ENCODE assay signal across 8 mouse cellular contexts in genomic region chr6:126162351-126162758, GRCm38 (mm10). TPM values are rescaled to one million over a fixed set of nuclear protein-coding genes. Genes with fewer than 3 reads are reported as not detected.
DNase-seq lines count a peak whose midpoint lies in the region; ATAC-seq and TF ChIP-seq lines count a peak whose summit lies in the region.

No protein-coding gene starts in this region.

- peaks cover 6% of the 10 kb centered on the region for H3K4me1 ChIP-seq in lung, embryonic 14.5 days (ENCODE audit: insufficient read depth)
- H3K4me1 ChIP-seq in embryonic facial prominence, embryonic 10.5 days: peaks cover 97% of the 10 kb centered on the region
- H3K4me1 ChIP-seq in neural tube, embryonic 15.5 days: peaks cover 48% of the 10 kb centered on the region

- no peak for TF ChIP-seq CTCF in lung, embryonic 14.5 days (IDR thresholded peaks at IDR 0.05; ENCODE audit: low read depth)

- DNase-seq in lung, embryonic 14.5 days: no peak
- DNase-seq in lung, postnatal 36 days: no peak
- DNase-seq in embryonic facial prominence, embryonic 10.5 days (ENCODE audit: low spot score): peak; percentile 66
- DNase-seq in heart, postnatal 14 days: peak; percentile 18 to 32
- DNase-seq in left cerebral cortex, postnatal 4 days: peak; percentile 32
- no peak for DNase-seq in spleen, adult 12 weeks (ENCODE audit: low spot score)

- peak; percentile 15; the same call in 1 of the 2 replicates for ATAC-seq in lung, embryonic 14.5 days (ENCODE audit: insufficient read depth)
- peak; percentile 28; the same call in 1 of the 2 replicates for ATAC-seq in neural tube, embryonic 15.5 days (ENCODE audit: low FRiP score)
- no peak for ATAC-seq in erythroblast, adult 5-6 weeks (replicated peaks; ENCODE audit: low FRiP score, poor library complexity, severe bottlenecking)

- peak overlapping the region; percentile 87 for H3K4me2 ChIP-seq in lung, embryonic 14.5 days
- H3K4me2 ChIP-seq in neural tube, embryonic 15.5 days: peak overlapping the region; percentile 68

- H3K27ac ChIP-seq in lung, embryonic 14.5 days (ENCODE audit: low read depth): peak overlapping the region; percentile 6; the same call in 1 of the 2 replicates
- H3K27ac ChIP-seq in embryonic facial prominence, embryonic 10.5 days (replicated peaks): peak overlapping the region; percentile 91
- H3K27ac ChIP-seq in neural tube, embryonic 15.5 days (replicated peaks): no peak overlapping the region

- peak overlapping the region; percentile 45 for H3K4me3 ChIP-seq in lung, embryonic 14.5 days (ENCODE audit: low read depth, low read length)
- H3K4me3 ChIP-seq in embryonic facial prominence, embryonic 10.5 days: peak overlapping the region; percentile 74
- peak overlapping the region; percentile 37 for H3K4me3 ChIP-seq in neural tube, embryonic 15.5 days (replicated peaks)

- H3K36me3 ChIP-seq in lung, embryonic 14.5 days (ENCODE audit: insufficient read depth): no peaks in the 10 kb centered on the region
- peaks cover 13% of the 10 kb centered on the region; the same call in 1 of the 2 replicates for H3K36me3 ChIP-seq in embryonic facial prominence, embryonic 10.5 days (replicated peaks)
- no peaks in the 10 kb centered on the region for H3K36me3 ChIP-seq in neural tube, embryonic 15.5 days

- 3% methylated on average over 10 of the region's 10 CpGs for WGBS in lung, embryonic 14.5 days
- WGBS in embryonic facial prominence, embryonic 10.5 days: 6% methylated on average over 10 of the region's 10 CpGs
- 8% methylated on average over 10 of the region's 10 CpGs for WGBS in neural tube, embryonic 15.5 days

- peaks cover 17% of the 10 kb centered on the region; the same call in 1 of the 2 replicates for H3K27me3 ChIP-seq in lung, embryonic 14.5 days (ENCODE audit: insufficient read depth, low read length)
- H3K27me3 ChIP-seq in embryonic facial prominence, embryonic 10.5 days (replicated peaks; ENCODE audit: low read depth, poor library complexity, severe bottlenecking): peaks cover 71% of the 10 kb centered on the region
- H3K27me3 ChIP-seq in neural tube, embryonic 15.5 days (replicated peaks): peaks cover 66% of the 10 kb centered on the region

- H3K9ac ChIP-seq in lung, embryonic 14.5 days: peak overlapping the region; percentile 40
- H3K9ac ChIP-seq in neural tube, embryonic 15.5 days (replicated peaks): 0 out of 2 replicates have a peak overlapping the region, but pooled peaks have one; percentile 17

- intact Hi-C loops in heart, postnatal 14 days (cut with DNase I): no loop called here
- intact Hi-C loops in left cerebral cortex, postnatal 4 days (cut with DNase I): no loop called here

- no peaks in the 10 kb centered on the region for H3K9me3 ChIP-seq in lung, embryonic 14.5 days (ENCODE audit: low read depth, low read length)
- H3K9me3 ChIP-seq in embryonic facial prominence, embryonic 10.5 days: no peaks in the 10 kb centered on the region
- no peaks in the 10 kb centered on the region; the same call in 1 of the 2 replicates for H3K9me3 ChIP-seq in neural tube, embryonic 15.5 days (replicated peaks)

RNA-seq across cellular contexts. Expression of gene Ntf3, which starts 4.4 kb away (rescaled TPM):
- polyA plus RNA-seq in lung, embryonic 14.5 days (2014; fragmentation: Nextera tagmentation; extraction: Ambion mirVana): 4.3 and 4.7 TPM in 2 replicates
- polyA plus RNA-seq in embryonic facial prominence, embryonic 10.5 days (2016; fragmentation: Nextera tagmentation; extraction: Ambion mirVana): 19.4 and 19.9 TPM in 2 replicates
- total RNA-seq in heart, postnatal 14 days (2021): 1 to 10 TPM; 3.5 TPM
- 10 to 100 TPM; 10.0 to 13.3 TPM for total RNA-seq in left cerebral cortex, postnatal 4 days (2021)
- 7.6 and 8.0 TPM in 2 replicates for polyA plus RNA-seq in neural tube, embryonic 15.5 days (2015; fragmentation: Nextera tagmentation; extraction: Ambion mirVana)
- total RNA-seq in erythroblast, adult 5-6 weeks (2015; ENCODE audit: low replicate concordance): not detected in 2 replicates
- not detected in 2 replicates for total RNA-seq in erythroblast, adult 5-6 weeks (2017; ENCODE audit: low replicate concordance)

Comparison
In these comparisons a context has a peak if more than half of its experiments do, and no peak if none do; other contexts are left out.
1. DNase-seq: peak in embryonic facial prominence, embryonic 10.5 days (single experiment), heart, postnatal 14 days (2 of 2) and left cerebral cortex, postnatal 4 days (single experiment); none in lung, embryonic 14.5 days (single experiment), lung, postnatal 36 days (single experiment) and spleen, adult 12 weeks (single experiment).
2. RNA of gene Ntf3, which starts 4.4 kb away (total RNA-seq): 10.0 to 13.3 TPM in left cerebral cortex, postnatal 4 days and 3.5 TPM in heart, postnatal 14 days; not detected in erythroblast, adult 5-6 weeks; every median in the first group is over 4 times any median in the second.
3. Peak in every context shown above with its lines, with median percentiles within 50 percentile points of each other: H3K4me3 ChIP-seq.